Mouse (Mus musculus): ENCODE results near the gene Chd6. TPM values are rescaled to one million over a fixed set of nuclear protein-coding genes. Genes with fewer than 3 reads are reported as not detected.

Gene Chd6
- polyA plus RNA-seq, 1 experiment from 2014 or later = 35.3 TPM

DNA sequence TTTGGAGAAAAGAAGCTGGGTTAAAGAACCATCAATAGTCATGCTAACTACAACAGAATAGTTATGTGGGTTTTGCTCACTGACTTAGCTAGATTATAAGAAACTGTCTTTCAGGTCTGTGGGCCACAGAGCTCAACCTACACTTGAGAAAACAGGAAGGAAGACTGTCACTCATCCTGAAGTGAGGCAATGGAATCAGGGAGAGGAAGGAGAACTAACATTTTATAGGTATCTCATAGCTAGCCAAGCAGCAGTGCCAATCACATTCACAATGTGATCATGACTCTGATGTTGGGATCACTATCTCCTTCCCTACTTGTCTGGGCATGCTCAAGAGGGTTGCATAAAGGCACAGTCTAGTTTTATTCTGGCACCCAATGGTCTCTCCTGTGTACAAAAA lies 121.4 kb downstream of the Chd6 start:
- TF ChIP-seq CTCF (IDR thresholded peaks at IDR 0.05; ENCODE audit: low read depth) = no peak
- Histone ChIP-seq H3K4me3 (ENCODE audit: low read depth, low read length) (no peak overlapping the region), H3K36me3 (ENCODE audit: insufficient read depth) (peaks cover 85% of the 10 kb centered on the region), H3K9me3 (ENCODE audit: low read depth, low read length) (no peaks in the 10 kb centered on the region), H3K9ac (no peak overlapping the region), H3K27ac (ENCODE audit: low read depth) (no peak overlapping the region), H3K4me1 (ENCODE audit: insufficient read depth) (no peaks in the 10 kb centered on the region), H3K27me3 (ENCODE audit: insufficient read depth, low read length) (no peaks in the 10 kb centered on the region), H3K4me2 (no peak overlapping the region)
- ATAC-seq (ENCODE audit: insufficient read depth) (no peak), DNase-seq (no peak)

GRCm38 (mm10) chr2:160982636-160983035 lies 126.2 kb downstream of the Chd6 start:
- Histone ChIP-seq H3K4me2 (no peak overlapping the region), H3K4me3 (ENCODE audit: low read depth, low read length) (no peak overlapping the region), H3K36me3 (ENCODE audit: insufficient read depth) (peaks cover 86% of the 10 kb centered on the region), H3K9ac (no peak overlapping the region), H3K9me3 (ENCODE audit: low read depth, low read length) (no peaks in the 10 kb centered on the region), H3K27ac (ENCODE audit: low read depth) (no peak overlapping the region), H3K4me1 (ENCODE audit: insufficient read depth) (no peaks in the 10 kb centered on the region; the same call in 1 of the 2 replicates), H3K27me3 (ENCODE audit: insufficient read depth, low read length) (no peaks in the 10 kb centered on the region)
- 85% methylated on average over 3 of the region's 3 CpGs for WGBS
- DNase-seq = no peak
- TF ChIP-seq CTCF (IDR thresholded peaks at IDR 0.05; ENCODE audit: low read depth) = no peak
- ATAC-seq (ENCODE audit: insufficient read depth) = no peak

DNA sequence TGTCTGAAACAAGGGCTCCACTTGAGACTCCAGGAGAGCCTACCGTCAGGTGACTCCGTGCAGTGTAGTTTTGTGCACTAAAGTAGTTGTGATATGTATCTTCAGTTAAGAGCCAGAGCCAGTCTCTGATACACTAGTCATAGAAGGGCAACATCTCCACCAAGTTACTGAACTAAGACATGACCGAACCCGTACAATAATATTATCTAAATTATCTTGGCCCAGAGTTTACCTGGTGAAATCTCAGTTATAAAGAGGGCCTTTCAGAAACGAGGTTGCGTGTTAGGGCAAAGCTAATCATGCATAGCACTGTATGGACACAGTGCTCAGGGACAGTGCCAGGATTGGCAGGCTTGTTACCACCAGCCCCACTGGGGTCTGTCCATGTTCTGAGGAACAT lies 127.1 kb downstream of the Chd6 start:
- H3K36me3 ChIP-seq (ENCODE audit: insufficient read depth) = peaks cover 86% of the 10 kb centered on the region
- H3K4me2 ChIP-seq = no peak overlapping the region
- ATAC-seq (ENCODE audit: insufficient read depth) (no peak), DNase-seq (no peak)
- no peaks in the 10 kb centered on the region; the same call in 1 of the 2 replicates for H3K4me1 ChIP-seq (ENCODE audit: insufficient read depth)
- no peak overlapping the region for H3K4me3 ChIP-seq (ENCODE audit: low read depth, low read length)
- H3K9ac ChIP-seq = no peak overlapping the region
- no peak overlapping the region for H3K27ac ChIP-seq (ENCODE audit: low read depth)
- WGBS = 81% methylated on average over 6 of the region's 6 CpGs
- no peaks in the 10 kb centered on the region for H3K27me3 ChIP-seq (ENCODE audit: insufficient read depth, low read length)
- no peak for TF ChIP-seq CTCF (IDR thresholded peaks at IDR 0.05; ENCODE audit: low read depth)
- no peaks in the 10 kb centered on the region for H3K9me3 ChIP-seq (ENCODE audit: low read depth, low read length)

GRCm38 (mm10) chr2:160978651-160979050 lies 130.2 kb downstream of the Chd6 start:
- Histone ChIP-seq H3K9me3 (ENCODE audit: low read depth, low read length) (no peaks in the 10 kb centered on the region), H3K36me3 (ENCODE audit: insufficient read depth) (peaks cover 87% of the 10 kb centered on the region), H3K27me3 (ENCODE audit: insufficient read depth, low read length) (no peaks in the 10 kb centered on the region), H3K4me2 (no peak overlapping the region), H3K9ac (no peak overlapping the region), H3K4me3 (ENCODE audit: low read depth, low read length) (no peak overlapping the region), H3K27ac (ENCODE audit: low read depth) (no peak overlapping the region), H3K4me1 (ENCODE audit: insufficient read depth) (no peaks in the 10 kb centered on the region; the same call in 1 of the 2 replicates)
- no peak for TF ChIP-seq CTCF (IDR thresholded peaks at IDR 0.05; ENCODE audit: low read depth)
- DNase-seq (no peak), ATAC-seq (ENCODE audit: insufficient read depth) (no peak)
- 86% methylated on average over 1 of the region's 1 CpGs for WGBS

- no peaks in the 10 kb centered on the region for H3K27me3 ChIP-seq (ENCODE audit: insufficient read depth, low read length)
- no peaks in the 10 kb centered on the region; the same call in 1 of the 2 replicates for H3K4me1 ChIP-seq (ENCODE audit: insufficient read depth)
- no peak overlapping the region for H3K4me2 ChIP-seq
- H3K36me3 ChIP-seq (ENCODE audit: insufficient read depth) = peaks cover 85% of the 10 kb centered on the region
- H3K27ac ChIP-seq (ENCODE audit: low read depth) = no peak overlapping the region
- no peak for ATAC-seq (ENCODE audit: insufficient read depth)
- H3K9me3 ChIP-seq (ENCODE audit: low read depth, low read length) = no peaks in the 10 kb centered on the region
- no peak for TF ChIP-seq CTCF (IDR thresholded peaks at IDR 0.05; ENCODE audit: low read depth)
- peak; percentile 31 for DNase-seq
- 23% methylated on average over 1 of the region's 1 CpGs for WGBS
- no peak overlapping the region for H3K9ac ChIP-seq
- no peak overlapping the region for H3K4me3 ChIP-seq (ENCODE audit: low read depth, low read length)
Observed at GRCm38 (mm10) chr2:160977248-160977647, 131.6 kb downstream of the Chd6 start.

- Histone ChIP-seq H3K4me3 (ENCODE audit: low read depth, low read length) (no peak overlapping the region), H3K27ac (ENCODE audit: low read depth) (no peak overlapping the region), H3K9ac (no peak overlapping the region), H3K4me2 (no peak overlapping the region), H3K27me3 (ENCODE audit: insufficient read depth, low read length) (no peaks in the 10 kb centered on the region), H3K36me3 (ENCODE audit: insufficient read depth) (peaks cover 69% of the 10 kb centered on the region), H3K9me3 (ENCODE audit: low read depth, low read length) (no peaks in the 10 kb centered on the region), H3K4me1 (ENCODE audit: insufficient read depth) (no peaks in the 10 kb centered on the region; the same call in 1 of the 2 replicates)
- no peak for ATAC-seq (ENCODE audit: insufficient read depth)
- no peak for TF ChIP-seq CTCF (IDR thresholded peaks at IDR 0.05; ENCODE audit: low read depth)
- no peak for DNase-seq
- 76% methylated on average over 5 of the region's 5 CpGs for WGBS
Observed at GRCm38 (mm10) chr2:160973648-160974215, 135.1 kb downstream of the Chd6 start.

DNA sequence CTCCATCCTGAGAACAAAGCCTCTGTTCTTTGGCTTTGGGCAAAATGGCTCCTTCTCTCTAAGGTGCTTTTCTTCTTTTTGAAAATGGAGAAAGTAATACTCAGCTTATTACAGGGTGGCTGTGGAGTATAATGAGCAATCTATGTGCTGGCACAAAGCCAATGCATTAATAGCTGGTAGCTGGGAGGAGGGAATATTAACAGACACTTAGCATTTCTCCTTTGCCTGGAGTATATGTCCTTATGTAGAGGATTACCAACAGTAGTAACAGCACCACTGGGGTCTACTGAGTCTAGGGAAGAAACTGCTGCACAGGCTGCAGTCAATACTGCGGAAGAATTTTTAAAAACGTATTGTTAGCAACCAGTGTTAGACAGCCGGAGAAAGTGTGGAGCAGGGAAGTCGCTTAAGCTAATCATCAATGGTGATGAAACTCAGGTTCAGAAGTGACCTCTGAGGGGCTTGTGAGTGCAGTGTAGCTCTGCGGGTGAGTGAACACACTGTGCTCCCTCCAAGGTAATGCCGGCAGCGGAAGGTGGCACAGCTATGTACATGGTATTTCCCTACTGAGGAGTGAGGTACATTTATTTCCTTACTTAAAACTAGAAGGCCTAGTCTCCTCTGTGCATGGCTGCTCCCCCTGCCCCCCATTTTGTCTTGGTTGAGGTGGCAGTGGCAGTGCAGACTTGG lies 136.6 kb downstream of the Chd6 start:
- DNase-seq = no peak
- ATAC-seq (ENCODE audit: insufficient read depth) = no peak; the same call in 1 of the 2 replicates
- no peak overlapping the region for H3K4me2 ChIP-seq
- no peaks in the 10 kb centered on the region for H3K9me3 ChIP-seq (ENCODE audit: low read depth, low read length)
- no peak for TF ChIP-seq CTCF (IDR thresholded peaks at IDR 0.05; ENCODE audit: low read depth)
- 97% methylated on average over 7 of the region's 7 CpGs for WGBS
- no peak overlapping the region for H3K9ac ChIP-seq
- no peaks in the 10 kb centered on the region for H3K27me3 ChIP-seq (ENCODE audit: insufficient read depth, low read length)
- no peak overlapping the region for H3K27ac ChIP-seq (ENCODE audit: low read depth)
- H3K36me3 ChIP-seq (ENCODE audit: insufficient read depth) = peaks cover 69% of the 10 kb centered on the region
- H3K4me1 ChIP-seq (ENCODE audit: insufficient read depth) = no peaks in the 10 kb centered on the region; the same call in 1 of the 2 replicates
- H3K4me3 ChIP-seq (ENCODE audit: low read depth, low read length) = no peak overlapping the region

Data from lung, embryonic 14.5 days (tissue).